Mouse (Mus musculus): ENCODE results near the gene Olfr1284. TPM values are rescaled to one million over a fixed set of nuclear protein-coding genes. Genes with fewer than 3 reads are reported as not detected.
"Not testable (repeated sequence)": the region's sequence is repeated elsewhere in the genome, so short reads cannot be mapped to it uniquely, and the experiment has no call there.

The Olfr1284 gene
- polyA plus RNA-seq (2012; rRNA removed): not detected in 2 replicates

DNA sequence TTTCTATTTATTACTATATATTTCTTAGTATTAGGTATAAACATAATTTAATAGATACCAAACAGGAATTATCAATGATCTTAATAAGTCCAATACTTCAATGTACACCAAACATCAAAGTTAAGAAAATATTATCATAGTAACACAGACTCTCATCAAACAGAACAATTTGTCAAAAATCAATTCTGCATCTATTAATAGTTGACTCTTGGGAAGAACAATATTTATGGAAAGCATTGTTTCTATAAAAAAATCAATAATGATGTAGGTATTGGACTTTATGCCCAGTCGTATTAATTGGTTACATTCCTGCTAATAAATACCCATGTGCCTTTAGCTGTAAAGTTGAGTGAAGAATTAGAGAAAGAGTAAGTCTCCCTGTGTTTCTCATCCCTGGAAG, at the start of gene Olfr1284:
Gene Olfr1284 (plus strand): TSS at position 301 of the 400 bp plus-strand sequence.
- no peaks in the 10 kb centered on the region for H3K36me3 ChIP-seq (ENCODE audit: control insufficient read depth, insufficient read depth, low read length)
- no peak for DNase-seq (ENCODE audit: low read depth in 1 of 2, low spot score in 2 of 2)
- 85% methylated on average over 1 of the region's 1 CpGs for WGBS
- no peak for TF ChIP-seq CTCF (IDR thresholded peaks at IDR 0.05; ENCODE audit: extremely low read depth, insufficient read depth, insufficient read length, insufficient replicate concordance)
- no peak for TF ChIP-seq POLR2A (IDR thresholded peaks at IDR 0.05; ENCODE audit: low read depth, low read length)
- no peaks in the 10 kb centered on the region for H3K27me3 ChIP-seq (ENCODE audit: control insufficient read depth, insufficient read depth, low read length)
- no peaks in the 10 kb centered on the region for H3K4me1 ChIP-seq (ENCODE audit: control insufficient read depth, insufficient read depth, insufficient read length)
- H3K4me3 ChIP-seq (ENCODE audit: extremely low read depth, insufficient read depth, insufficient read length): no peak within 1 kb of the TSS
- H3K27ac ChIP-seq (ENCODE audit: insufficient read depth, low read length): no peak within 1 kb of the TSS

DNA sequence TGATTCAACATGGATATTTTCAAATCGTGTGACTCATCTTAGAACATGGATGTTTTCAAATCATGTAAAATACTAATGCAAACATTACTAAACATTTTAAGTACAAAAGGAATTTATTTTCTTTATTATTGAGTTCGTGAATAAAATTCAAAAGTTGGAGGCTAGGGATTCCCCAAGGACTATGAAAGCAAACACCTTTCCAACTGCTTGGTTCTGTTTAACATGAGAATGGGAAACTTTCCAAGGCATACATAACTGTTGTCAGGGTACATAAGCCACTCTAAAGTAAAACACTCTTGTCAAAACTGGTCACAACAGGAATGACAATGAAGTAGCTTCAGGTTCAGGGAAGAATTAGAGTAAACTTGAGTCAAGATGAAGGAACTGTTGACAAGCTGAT, 49.1 kb upstream of the Olfr1284 start, which contains the start of gene Olfr1281:
Gene Olfr1281 (plus strand): TSS at position 301 of the 400 bp plus-strand sequence.
- TF ChIP-seq POLR2A (IDR thresholded peaks at IDR 0.05; ENCODE audit: low read depth, low read length): no peak
- TF ChIP-seq CTCF (IDR thresholded peaks at IDR 0.05; ENCODE audit: extremely low read depth, insufficient read depth, insufficient read length, insufficient replicate concordance): no peak
- no peak within 1 kb of the TSS for H3K27ac ChIP-seq (ENCODE audit: insufficient read depth, low read length)
- H3K27me3 ChIP-seq (ENCODE audit: control insufficient read depth, insufficient read depth, low read length): no peaks in the 10 kb centered on the region
- no peaks in the 10 kb centered on the region for H3K36me3 ChIP-seq (ENCODE audit: control insufficient read depth, insufficient read depth, low read length)
- DNase-seq (ENCODE audit: low read depth in 1 of 2, low spot score in 2 of 2): no peak
- no peak within 1 kb of the TSS for H3K4me3 ChIP-seq (ENCODE audit: extremely low read depth, insufficient read depth, insufficient read length)
- H3K4me1 ChIP-seq (ENCODE audit: control insufficient read depth, insufficient read depth, insufficient read length): no peaks in the 10 kb centered on the region
- WGBS: 69% methylated on average over 2 of the region's 2 CpGs

DNA sequence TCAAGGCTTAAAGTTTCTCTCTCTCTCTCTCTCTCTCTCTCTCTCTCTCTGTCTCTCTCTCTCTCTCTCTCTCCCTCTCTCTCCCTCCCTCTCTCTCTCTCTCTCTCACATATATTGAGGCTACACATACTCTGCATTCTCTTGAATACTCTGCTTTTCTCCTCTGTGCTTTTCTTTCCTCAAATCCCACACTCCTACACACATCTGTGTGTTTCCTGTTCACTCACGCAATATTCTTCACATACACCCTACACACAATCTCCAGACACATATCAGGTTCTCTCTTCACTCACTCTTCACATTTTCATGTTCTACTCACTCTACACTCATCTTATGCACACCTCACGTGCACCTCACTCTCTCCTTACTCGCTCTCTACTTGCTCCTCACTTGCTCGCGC, 41.6 kb upstream of the Olfr1284 start:
- WGBS: 87% methylated on average over 5 of the region's 5 CpGs
- not testable (repeated sequence) for H3K4me3 ChIP-seq (ENCODE audit: extremely low read depth, insufficient read depth, insufficient read length); H3K4me1 ChIP-seq (ENCODE audit: control insufficient read depth, insufficient read depth, insufficient read length); DNase-seq (ENCODE audit: low read depth in 1 of 2, low spot score in 2 of 2); H3K27me3 ChIP-seq (ENCODE audit: control insufficient read depth, insufficient read depth, low read length); H3K36me3 ChIP-seq (ENCODE audit: control insufficient read depth, insufficient read depth, low read length); H3K27ac ChIP-seq (ENCODE audit: insufficient read depth, low read length)

DNA sequence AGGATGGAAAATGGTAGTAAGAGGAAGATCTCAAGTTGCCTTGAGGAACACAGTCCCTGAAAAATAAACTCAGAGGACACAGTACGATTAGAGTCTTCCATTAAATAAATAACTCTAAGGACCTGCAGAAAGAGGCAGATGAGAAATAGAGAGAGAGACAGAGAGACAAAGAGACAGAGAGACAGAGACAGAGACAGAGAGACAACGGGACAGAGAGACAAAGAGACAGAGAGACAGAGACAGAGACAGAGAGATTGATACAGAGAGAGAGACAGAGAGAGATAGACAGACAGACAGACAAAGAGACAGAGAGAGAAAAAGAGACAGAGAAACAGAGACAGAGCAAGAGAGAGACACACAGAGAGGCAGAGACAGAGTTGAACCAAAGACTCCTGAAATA, 39.3 kb upstream of the Olfr1284 start, which contains the start of gene Olfr1282:
Gene Olfr1282 (minus strand): TSS at position 101 of the 400 bp plus-strand sequence.
- H3K27me3 ChIP-seq (ENCODE audit: control insufficient read depth, insufficient read depth, low read length): no peaks in the 10 kb centered on the region

DNA sequence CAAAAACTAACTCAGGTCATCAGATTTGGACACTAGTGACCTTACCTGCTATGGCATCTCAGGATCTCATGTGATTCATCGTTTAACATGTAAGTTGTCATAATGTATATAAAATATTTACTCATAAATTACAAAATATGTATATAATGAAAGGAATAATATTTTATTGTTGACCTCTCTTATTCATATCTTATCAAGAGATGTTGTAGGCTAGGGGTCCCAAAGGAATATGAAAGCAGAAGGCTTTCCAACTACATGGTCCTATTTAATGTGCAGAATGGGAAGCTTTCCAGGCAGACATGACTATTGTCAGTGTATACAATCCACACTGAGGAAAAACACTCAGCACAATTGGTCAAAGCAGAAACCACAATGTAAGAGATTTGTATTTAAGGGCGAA, 8.8 kb upstream of the Olfr1284 start, which contains the start of gene Olfr1283:
Gene Olfr1283 (plus strand): TSS at position 301 of the 400 bp plus-strand sequence.
- no peak for TF ChIP-seq CTCF (IDR thresholded peaks at IDR 0.05; ENCODE audit: extremely low read depth, insufficient read depth, insufficient read length, insufficient replicate concordance)
- no peak for TF ChIP-seq POLR2A (IDR thresholded peaks at IDR 0.05; ENCODE audit: low read depth, low read length)
- Histone ChIP-seq H3K27me3 (ENCODE audit: control insufficient read depth, insufficient read depth, low read length) (no peaks in the 10 kb centered on the region), H3K27ac (ENCODE audit: insufficient read depth, low read length) (no peak within 1 kb of the TSS), H3K36me3 (ENCODE audit: control insufficient read depth, insufficient read depth, low read length) (no peaks in the 10 kb centered on the region), H3K4me1 (ENCODE audit: control insufficient read depth, insufficient read depth, insufficient read length) (no peaks in the 10 kb centered on the region), H3K4me3 (ENCODE audit: extremely low read depth, insufficient read depth, insufficient read length) (no peak within 1 kb of the TSS)
- 62% methylated on average over 2 of the region's 2 CpGs for WGBS
- DNase-seq (ENCODE audit: low read depth in 1 of 2, low spot score in 2 of 2): no peak

More for the DNA sequence above, 39.3 kb upstream of the Olfr1284 start, which contains the start of gene Olfr1282:
- Histone ChIP-seq H3K4me3 (ENCODE audit: extremely low read depth, insufficient read depth, insufficient read length) (no peak within 1 kb of the TSS), H3K36me3 (ENCODE audit: control insufficient read depth, insufficient read depth, low read length) (no peaks in the 10 kb centered on the region), H3K27ac (ENCODE audit: insufficient read depth, low read length) (no peak within 1 kb of the TSS), H3K4me1 (ENCODE audit: control insufficient read depth, insufficient read depth, insufficient read length) (no peaks in the 10 kb centered on the region)
- WGBS: 72% methylated on average over 2 of the region's 2 CpGs
- no peak for TF ChIP-seq CTCF (IDR thresholded peaks at IDR 0.05; ENCODE audit: extremely low read depth, insufficient read depth, insufficient read length, insufficient replicate concordance)
- no peak for DNase-seq (ENCODE audit: low read depth in 1 of 2, low spot score in 2 of 2)

DNA sequence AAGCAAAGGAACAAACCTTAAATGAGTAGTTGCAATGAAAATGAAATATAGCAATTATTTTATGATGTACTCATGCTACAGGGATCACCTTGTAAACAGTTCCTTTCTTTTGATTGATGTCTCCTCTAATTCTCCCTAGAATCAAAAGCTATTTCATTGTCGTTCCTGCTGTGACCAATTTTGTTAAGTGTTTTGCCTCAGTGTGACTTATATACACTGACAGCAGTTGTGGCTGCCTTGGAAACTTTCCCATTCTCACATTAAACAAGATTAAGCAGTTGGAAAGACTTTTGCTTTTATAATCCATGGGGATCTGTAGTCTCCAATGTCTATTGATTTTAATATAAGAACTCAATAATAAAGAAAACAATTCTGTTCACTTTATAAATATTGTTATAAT, 47.6 kb downstream of the Olfr1284 start, which contains the start of gene Olfr1286:
Gene Olfr1286 (minus strand): TSS at position 185 of the 400 bp plus-strand sequence.
- TF ChIP-seq CTCF (IDR thresholded peaks at IDR 0.05; ENCODE audit: extremely low read depth, insufficient read depth, insufficient read length, insufficient replicate concordance) (no peak), POLR2A (IDR thresholded peaks at IDR 0.05; ENCODE audit: low read depth, low read length) (no peak)
- no peaks in the 10 kb centered on the region for H3K36me3 ChIP-seq (ENCODE audit: control insufficient read depth, insufficient read depth, low read length)
- DNase-seq (ENCODE audit: low read depth in 1 of 2, low spot score in 2 of 2): no peak
- WGBS: 78% methylated on average over 1 of the region's 1 CpGs
- no peak within 1 kb of the TSS for H3K27ac ChIP-seq (ENCODE audit: insufficient read depth, low read length)
- no peaks in the 10 kb centered on the region for H3K4me1 ChIP-seq (ENCODE audit: control insufficient read depth, insufficient read depth, insufficient read length)
- H3K27me3 ChIP-seq (ENCODE audit: control insufficient read depth, insufficient read depth, low read length): no peaks in the 10 kb centered on the region
- H3K4me3 ChIP-seq (ENCODE audit: extremely low read depth, insufficient read depth, insufficient read length): no peak within 1 kb of the TSS

Other genes starting within 250 kb of the Olfr1284 start
- not detected in 2 replicates for gene Gm15130, start 222.6 kb upstream of the Olfr1284 start, polyA plus RNA-seq (2012; rRNA removed)
- gene 4930430A15Rik, start 145.9 kb upstream of the Olfr1284 start, polyA plus RNA-seq (2012; rRNA removed): not detected in 2 replicates
- gene Olfr1275, start 140.2 kb upstream of the Olfr1284 start, polyA plus RNA-seq (2012; rRNA removed): not detected in 2 replicates
- not detected in 2 replicates for gene Olfr1276, start 121.0 kb upstream of the Olfr1284 start, polyA plus RNA-seq (2012; rRNA removed)
- not detected in 2 replicates for gene Olfr1277, start 101.4 kb upstream of the Olfr1284 start, polyA plus RNA-seq (2012; rRNA removed)
- not detected in 2 replicates for gene Olfr1278, start 85.4 kb upstream of the Olfr1284 start, polyA plus RNA-seq (2012; rRNA removed)
- not detected in 2 replicates for gene Olfr1279, start 74.9 kb upstream of the Olfr1284 start, polyA plus RNA-seq (2012; rRNA removed)
- not detected in 2 replicates for gene Olfr1280, start 61.5 kb upstream of the Olfr1284 start, polyA plus RNA-seq (2012; rRNA removed)
- gene Olfr1281, start 49.0 kb upstream of the Olfr1284 start, polyA plus RNA-seq (2012; rRNA removed): not detected in 2 replicates
- gene Olfr1282, start 39.4 kb upstream of the Olfr1284 start, polyA plus RNA-seq (2012; rRNA removed): not detected in 2 replicates
- gene Olfr1283, start 8.7 kb upstream of the Olfr1284 start, polyA plus RNA-seq (2012; rRNA removed): not detected in 2 replicates
- gene Olfr1286, start 47.6 kb downstream of the Olfr1284 start, polyA plus RNA-seq (2012; rRNA removed): not detected in 2 replicates
- gene Olfr1287, start 73.6 kb downstream of the Olfr1284 start, polyA plus RNA-seq (2012; rRNA removed): not detected in 2 replicates
- not detected in 2 replicates for gene Olfr1288, start 98.6 kb downstream of the Olfr1284 start, polyA plus RNA-seq (2012; rRNA removed)
- gene Olfr1289, start 105.3 kb downstream of the Olfr1284 start, polyA plus RNA-seq (2012; rRNA removed): not detected in 2 replicates
- gene Olfr1290, start 118.3 kb downstream of the Olfr1284 start, polyA plus RNA-seq (2012; rRNA removed): not detected in 2 replicates
- not detected in 2 replicates for gene Olfr1291-ps1, start 121.7 kb downstream of the Olfr1284 start, polyA plus RNA-seq (2012; rRNA removed)
- gene Olfr1293-ps, start 149.7 kb downstream of the Olfr1284 start, polyA plus RNA-seq (2012; rRNA removed): not detected in 2 replicates
- gene Olfr1294, start 164.8 kb downstream of the Olfr1284 start, polyA plus RNA-seq (2012; rRNA removed): not detected in 2 replicates
- gene Olfr1295, start 194.2 kb downstream of the Olfr1284 start, polyA plus RNA-seq (2012; rRNA removed): not detected in 2 replicates